Mouse (Mus musculus): ENCODE measurements around the gene Gm10322. TPM values are rescaled to one million over a fixed set of nuclear protein-coding genes. Genes with fewer than 3 reads are reported as not detected.

Gene Gm10322
- not detected for total RNA-seq (2021)
- polyA plus RNA-seq (2012; rRNA removed) = not detected in 2 replicates
- long read RNA-seq = 0 reads

DNA sequence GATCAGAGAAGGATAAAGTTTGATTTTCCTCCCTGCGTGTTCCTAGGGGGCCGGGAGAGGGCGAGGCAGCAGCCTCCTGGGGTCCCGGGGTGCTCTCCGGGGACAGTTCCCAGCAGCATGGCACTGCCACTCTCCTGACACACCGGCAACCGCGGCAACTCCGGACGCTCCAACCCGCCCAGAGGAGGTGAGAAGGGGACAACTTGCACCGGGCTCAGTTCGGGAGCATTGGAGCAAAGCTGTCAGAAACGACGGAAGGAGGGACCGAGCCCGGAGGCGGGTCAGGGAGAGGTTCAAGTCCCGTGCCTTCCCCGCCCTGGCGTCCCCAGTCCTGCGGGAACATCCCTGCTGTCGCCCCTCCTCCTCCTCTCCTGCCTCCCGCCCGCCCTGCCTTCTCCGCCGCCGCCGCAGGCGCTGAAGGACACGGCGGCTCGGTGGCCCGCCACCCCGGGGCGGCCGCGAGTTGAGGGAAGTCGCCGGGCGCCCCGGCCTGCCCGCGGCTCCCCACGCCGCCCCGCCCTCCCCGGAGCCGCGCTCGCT, at the start of gene Gm10322:
Gene Gm10322, plus strand, starts transcription at position 83 of the 540 bp plus-strand sequence.
- TF ChIP-seq POLR2A (IDR thresholded peaks at IDR 0.05; ENCODE audit: insufficient read depth, low read depth, low read length) (no peak), CTCF (IDR thresholded peaks at IDR 0.05) (peak; percentile 26; the same call in 1 of the 2 replicates)
- WGBS = under 1% methylated on average over 35 of the region's 51 CpGs
- Histone ChIP-seq H3K9ac (ENCODE audit: low read depth, low read length) (peak within 1 kb of the TSS; percentile 94), H3K27me3 (ENCODE audit: control insufficient read depth, insufficient read depth, low read length) (no peaks in the 10 kb centered on the region), H3K4me3 (peak within 1 kb of the TSS; percentile 62), H3K27ac (peak within 1 kb of the TSS; percentile 82), H3K4me1 (ENCODE audit: control insufficient read depth, insufficient read depth, low read length) (peaks cover 7% of the 10 kb centered on the region), H3K36me3 (ENCODE audit: control insufficient read depth, insufficient read depth, low read length) (no peaks in the 10 kb centered on the region), H3K79me2 (replicated peaks; ENCODE audit: control insufficient read depth, insufficient read depth, low read length) (0 out of 2 replicates have a peak, but pooled peaks cover 1% of the 10 kb centered on the region)
- intact Hi-C loops (cut with DNase I) = loop anchor here (1.0 to 5.0 kb wide), 6 partner anchors 87 to 395 kb away; partner anchors contain the start of genes Micu1, Oit3, Sept10 and Sowahc
- no peak for DNase-seq

DNA sequence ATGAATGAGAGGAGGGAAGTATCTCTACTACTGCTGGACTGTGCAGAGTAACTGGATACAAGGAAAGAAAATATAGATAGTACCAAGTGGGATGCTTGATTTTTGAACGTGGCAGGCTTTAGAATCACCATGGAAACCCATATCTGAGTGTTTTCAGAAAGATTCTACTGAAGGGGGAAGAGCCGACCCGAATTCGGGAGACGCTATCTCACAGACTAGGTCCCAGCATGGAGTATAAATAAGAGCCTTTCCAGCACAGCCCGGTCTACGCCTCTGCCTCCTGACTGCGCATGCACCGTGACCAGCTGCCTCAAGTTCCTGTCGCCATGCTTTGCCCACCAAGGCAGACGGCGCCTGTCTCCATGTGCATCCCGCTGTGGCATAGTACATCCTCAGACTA, 48.9 kb upstream of the Gm10322 start:
- TF ChIP-seq EP300 (IDR thresholded peaks at IDR 0.05; ENCODE audit: insufficient read depth, low read depth, low read length) (no peak), CTCF (IDR thresholded peaks at IDR 0.05) (no peak), POLR2A (IDR thresholded peaks at IDR 0.05; ENCODE audit: insufficient read depth, low read depth, low read length) (no peak)
- Histone ChIP-seq H3K27me3 (ENCODE audit: control insufficient read depth, insufficient read depth, low read length) (no peaks in the 10 kb centered on the region), H3K4me1 (ENCODE audit: control insufficient read depth, insufficient read depth, low read length) (peaks cover 8% of the 10 kb centered on the region), H3K27ac (no peak overlapping the region), H3K79me2 (replicated peaks; ENCODE audit: control insufficient read depth, insufficient read depth, low read length) (0 out of 2 replicates have a peak, but pooled peaks cover 2% of the 10 kb centered on the region), H3K4me3 (no peak overlapping the region), H3K36me3 (ENCODE audit: control insufficient read depth, insufficient read depth, low read length) (peaks cover 2% of the 10 kb centered on the region; the same call in 1 of the 2 replicates), H3K9ac (ENCODE audit: low read depth, low read length) (no peak overlapping the region)
- DNase-seq = no peak
- intact Hi-C loops (cut with DNase I) = no loop called here
- 87% methylated on average over 13 of the region's 13 CpGs for WGBS

DNA sequence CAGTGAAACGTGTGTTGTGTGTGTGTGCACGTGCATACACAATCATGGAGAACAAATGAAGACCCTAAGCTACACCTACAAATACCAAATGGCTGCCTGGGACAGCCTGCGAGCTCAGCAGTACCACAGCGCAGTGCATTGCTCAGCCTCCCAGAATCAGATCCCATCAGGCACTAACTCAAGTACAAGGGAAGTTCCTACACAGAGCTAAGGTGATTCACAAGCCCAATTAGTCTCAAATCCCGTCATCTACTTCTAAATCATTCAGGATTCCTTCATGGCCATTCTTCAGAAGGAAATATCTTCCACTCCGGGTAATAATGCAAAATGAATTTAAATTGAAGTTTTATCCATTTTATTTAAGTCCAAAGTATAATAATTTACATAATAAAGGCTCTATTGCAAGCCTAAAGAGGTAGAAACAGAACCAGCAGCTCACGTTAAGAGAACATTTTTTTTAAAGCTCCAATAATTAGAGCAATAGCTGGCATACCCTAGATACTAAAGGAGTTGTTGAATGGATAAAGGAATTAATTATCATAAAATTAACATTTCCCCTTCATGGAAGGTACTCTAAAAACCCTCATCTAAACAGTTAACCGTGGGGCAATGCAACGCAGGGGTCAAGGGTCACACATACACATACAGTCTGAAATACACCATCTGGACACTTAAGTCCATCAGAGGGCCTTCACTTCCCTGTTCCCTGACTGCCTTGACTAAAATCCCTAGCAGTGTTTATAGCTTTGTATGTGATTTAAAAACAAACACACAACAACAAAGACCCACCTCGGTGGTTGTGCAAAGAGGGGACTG, 47.0 kb upstream of the Gm10322 start:
- TF ChIP-seq CTCF (IDR thresholded peaks at IDR 0.05) (no peak), EP300 (IDR thresholded peaks at IDR 0.05; ENCODE audit: insufficient read depth, low read depth, low read length) (no peak), POLR2A (IDR thresholded peaks at IDR 0.05; ENCODE audit: insufficient read depth, low read depth, low read length) (no peak)
- Histone ChIP-seq H3K4me3 (no peak overlapping the region), H3K79me2 (replicated peaks; ENCODE audit: control insufficient read depth, insufficient read depth, low read length) (0 out of 2 replicates have a peak, but pooled peaks cover 2% of the 10 kb centered on the region), H3K36me3 (ENCODE audit: control insufficient read depth, insufficient read depth, low read length) (peaks cover 2% of the 10 kb centered on the region; the same call in 1 of the 2 replicates), H3K4me1 (ENCODE audit: control insufficient read depth, insufficient read depth, low read length) (peaks cover 8% of the 10 kb centered on the region), H3K27me3 (ENCODE audit: control insufficient read depth, insufficient read depth, low read length) (no peaks in the 10 kb centered on the region), H3K27ac (no peak overlapping the region), H3K9ac (ENCODE audit: low read depth, low read length) (no peak overlapping the region)
- intact Hi-C loops (cut with DNase I) = no loop called here
- 88% methylated on average over 10 of the region's 10 CpGs for WGBS
- DNase-seq = no peak

DNA sequence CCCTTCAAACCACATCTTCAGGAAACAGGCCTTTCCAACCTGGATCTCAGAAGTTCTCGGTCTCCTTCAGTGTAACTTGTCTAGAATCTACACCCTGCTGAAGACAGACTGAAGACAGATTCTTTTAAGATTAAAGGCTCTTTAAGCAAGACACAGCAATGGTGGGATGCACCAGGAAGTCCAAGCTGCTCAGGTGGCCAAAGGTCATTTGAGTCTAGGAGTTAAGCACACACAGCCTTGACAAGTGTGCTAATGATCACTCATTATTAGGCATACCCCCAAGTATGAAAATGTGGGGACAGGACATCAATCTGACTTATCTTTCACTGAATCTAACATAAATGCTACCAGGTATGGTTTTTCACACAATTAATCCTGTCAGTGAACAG, 46.4 kb upstream of the Gm10322 start:
- intact Hi-C loops (cut with DNase I) = no loop called here
- Histone ChIP-seq H3K27me3 (ENCODE audit: control insufficient read depth, insufficient read depth, low read length) (no peaks in the 10 kb centered on the region), H3K27ac (no peak overlapping the region), H3K4me1 (ENCODE audit: control insufficient read depth, insufficient read depth, low read length) (peaks cover 8% of the 10 kb centered on the region), H3K36me3 (ENCODE audit: control insufficient read depth, insufficient read depth, low read length) (peaks cover 2% of the 10 kb centered on the region; the same call in 1 of the 2 replicates), H3K4me3 (no peak overlapping the region), H3K9ac (ENCODE audit: low read depth, low read length) (no peak overlapping the region), H3K79me2 (replicated peaks; ENCODE audit: control insufficient read depth, insufficient read depth, low read length) (peaks cover 4% of the 10 kb centered on the region; the same call in 1 of the 2 replicates)
- WGBS = 78% methylated on average over 1 of the region's 1 CpGs
- no peak for DNase-seq
- TF ChIP-seq POLR2A (IDR thresholded peaks at IDR 0.05; ENCODE audit: insufficient read depth, low read depth, low read length) = no peak
- TF ChIP-seq EP300 (IDR thresholded peaks at IDR 0.05; ENCODE audit: insufficient read depth, low read depth, low read length) = no peak
- TF ChIP-seq CTCF (IDR thresholded peaks at IDR 0.05) = no peak

DNA sequence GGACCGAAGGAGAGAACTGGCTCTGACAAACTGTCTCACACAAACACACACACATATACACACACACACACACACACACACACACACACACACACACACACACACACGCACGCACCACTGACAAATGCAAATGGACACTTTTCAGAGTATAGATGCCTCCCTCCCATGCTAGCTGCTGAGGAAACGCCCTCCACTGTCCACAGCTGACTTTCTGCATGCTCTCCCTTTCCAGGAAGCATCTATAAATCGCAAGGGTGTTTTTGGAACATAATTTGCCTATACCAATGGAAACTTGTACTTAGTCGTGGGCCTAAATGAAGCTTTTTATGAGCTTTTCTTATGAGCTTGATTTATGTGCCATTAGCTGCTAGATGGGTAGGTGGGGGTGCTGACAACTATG, 45.5 kb upstream of the Gm10322 start:
- TF ChIP-seq POLR2A (IDR thresholded peaks at IDR 0.05; ENCODE audit: insufficient read depth, low read depth, low read length) (no peak), CTCF (IDR thresholded peaks at IDR 0.05) (no peak), EP300 (IDR thresholded peaks at IDR 0.05; ENCODE audit: insufficient read depth, low read depth, low read length) (no peak)
- H3K79me2 ChIP-seq (replicated peaks; ENCODE audit: control insufficient read depth, insufficient read depth, low read length) = peaks cover 4% of the 10 kb centered on the region; the same call in 1 of the 2 replicates
- whole genome bisulfite sequencing = 62% methylated on average over 6 of the region's 6 CpGs
- intact Hi-C loops (cut with DNase I) = no loop called here
- no peak overlapping the region for H3K9ac ChIP-seq (ENCODE audit: low read depth, low read length)
- no peak for DNase-seq
- peaks cover 6% of the 10 kb centered on the region for H3K4me1 ChIP-seq (ENCODE audit: control insufficient read depth, insufficient read depth, low read length)
- no peaks in the 10 kb centered on the region for H3K27me3 ChIP-seq (ENCODE audit: control insufficient read depth, insufficient read depth, low read length)
- H3K4me3 ChIP-seq = no peak overlapping the region
- peaks cover 2% of the 10 kb centered on the region; the same call in 1 of the 2 replicates for H3K36me3 ChIP-seq (ENCODE audit: control insufficient read depth, insufficient read depth, low read length)
- H3K27ac ChIP-seq = no peak overlapping the region
